Mouse (Mus musculus): ENCODE data around the gene Ubr2.

The Ubr2 gene

DNA sequence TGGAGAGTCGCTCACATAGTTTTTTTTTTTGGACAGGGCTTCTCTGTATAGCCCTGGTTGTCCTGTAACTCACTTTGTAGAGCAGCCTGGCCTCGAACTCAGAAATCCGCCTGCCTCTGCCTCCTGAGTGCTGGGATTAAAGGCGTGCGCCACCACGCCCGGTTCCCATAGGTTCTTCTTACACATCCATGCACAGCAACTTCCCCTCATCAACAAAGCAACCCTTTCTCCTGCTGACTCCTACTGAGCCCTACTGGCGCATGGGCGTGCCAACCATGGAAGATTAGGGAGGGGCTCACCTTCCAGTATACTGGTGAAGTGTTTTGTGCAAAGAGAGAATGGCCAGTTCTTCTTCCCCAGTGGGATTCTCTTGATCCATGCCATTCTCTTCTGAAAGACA lies 67.9 kb downstream of the Ubr2 start:
- in situ Hi-C loops (cut with MboI; ENCODE audit: unreplicated experiment in 2 of 2), result loop anchor here in 1 of 2 experiments (25.0 kb wide), 1 partner anchor 730 kb away; the partner anchor contains the start of genes Polh and Xpo5

GRCm38 (mm10) chr17:46940461-46940860 lies 69.9 kb downstream of the Ubr2 start:
- in situ Hi-C loops (cut with MboI; ENCODE audit: unreplicated experiment in 2 of 2), result loop anchor here in 1 of 2 experiments (25.0 kb wide), 1 partner anchor 728 kb away; the partner anchor contains the start of genes Polh and Xpo5

DNA sequence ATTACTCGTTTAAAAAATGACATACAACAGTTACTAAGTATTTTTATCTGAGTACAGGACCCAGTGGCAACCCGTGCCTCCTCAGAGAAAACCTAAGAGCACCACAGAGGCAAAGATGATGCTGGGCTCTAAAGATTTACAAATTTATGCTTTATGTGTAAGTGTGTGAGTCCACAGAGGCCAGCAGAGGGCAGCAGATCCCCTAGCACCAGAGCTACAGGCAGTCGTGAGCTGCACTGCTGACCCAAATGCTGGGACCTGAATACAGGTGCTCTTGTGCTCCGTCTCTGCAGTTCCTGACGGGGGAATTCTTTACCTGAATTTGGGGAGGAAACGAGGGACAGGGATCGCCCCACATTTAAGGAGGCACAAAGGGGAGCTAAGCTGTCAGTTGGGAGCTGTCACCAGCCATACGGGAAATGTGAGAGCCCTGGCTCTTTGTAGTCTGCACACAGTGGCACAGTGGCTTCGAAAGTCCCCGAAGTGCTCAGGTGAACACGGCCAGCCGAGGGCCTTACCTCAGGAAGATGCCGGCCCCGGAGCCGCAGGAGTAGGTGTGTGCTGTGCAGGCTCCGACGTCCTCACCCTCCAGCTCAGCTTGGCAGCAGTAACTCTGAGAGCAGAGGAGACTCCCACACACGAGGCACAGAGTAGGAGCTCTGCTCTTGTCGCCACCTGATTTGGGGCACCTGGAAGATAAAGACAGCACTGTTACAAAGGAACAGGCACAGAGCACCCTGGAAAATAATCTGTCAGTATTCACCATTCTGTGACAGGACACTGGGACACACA lies 76.6 kb downstream of the Ubr2 start:
- in situ Hi-C loops (cut with MboI; ENCODE audit: unreplicated experiment in 2 of 2), result loop anchor here (10.0 to 25.0 kb wide), 2 partner anchors 101 to 721 kb away; partner anchors contain the start of genes Polh (in 1 of the 2) and Xpo5 (in 1 of the 2)

DNA sequence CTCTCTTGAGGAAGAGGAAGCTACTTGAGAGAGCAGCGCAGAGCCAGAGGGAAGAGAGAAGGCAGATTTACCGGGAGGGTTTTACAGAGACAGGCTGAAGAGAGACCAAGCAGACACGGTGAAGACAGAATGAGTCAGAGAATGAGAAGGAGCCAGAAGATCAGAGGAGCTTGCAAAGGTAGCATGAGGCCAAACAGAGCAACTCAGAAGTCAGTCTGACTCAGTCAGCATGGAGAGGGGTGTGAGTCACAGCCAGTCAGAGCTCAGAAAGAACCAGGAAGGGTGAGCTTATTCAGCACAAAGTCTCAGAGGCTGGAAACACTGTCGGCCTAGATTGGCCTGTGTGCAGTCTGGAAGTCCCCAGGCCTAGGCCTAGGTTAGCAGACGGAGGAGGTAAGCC lies 77.4 kb downstream of the Ubr2 start:
- in situ Hi-C loops (cut with MboI; ENCODE audit: unreplicated experiment in 2 of 2), result loop anchor here (10.0 to 25.0 kb wide), 2 partner anchors 102 to 721 kb away; partner anchors contain the start of genes Polh (in 1 of the 2) and Xpo5 (in 1 of the 2)

DNA sequence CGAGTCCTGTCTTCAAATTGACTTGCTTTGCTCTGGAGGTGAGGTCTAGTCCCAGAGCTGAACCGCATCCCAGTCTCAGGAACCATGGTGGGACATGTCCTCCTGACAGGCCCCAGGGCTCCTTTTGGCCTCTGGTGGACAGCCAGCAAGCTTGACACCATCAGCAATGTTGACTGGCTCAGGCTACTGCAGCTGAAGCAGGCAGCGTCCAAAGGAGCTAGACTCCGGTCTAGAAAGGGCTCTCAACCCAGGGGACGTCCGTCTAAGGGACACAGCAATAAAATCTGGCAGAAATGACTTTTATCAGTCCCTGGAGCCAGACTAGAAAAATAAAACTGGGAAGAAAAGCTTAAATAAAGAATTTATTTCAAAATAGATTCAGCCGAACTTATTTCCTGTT lies 80.5 kb downstream of the Ubr2 start:
- in situ Hi-C loops (cut with MboI; ENCODE audit: unreplicated experiment in 2 of 2), result loop anchor here (10.0 to 25.0 kb wide), 2 partner anchors 105 to 718 kb away; partner anchors contain the start of genes Polh (in 1 of the 2) and Xpo5 (in 1 of the 2)

GRCm38 (mm10) chr17:46929277-46929676 lies 81.1 kb downstream of the Ubr2 start:
- in situ Hi-C loops (cut with MboI; ENCODE audit: unreplicated experiment in 2 of 2), result loop anchor here in 1 of 2 experiments (25.0 kb wide), 1 partner anchor 717 kb away; the partner anchor contains the start of genes Polh and Xpo5

- in situ Hi-C loops (cut with MboI; ENCODE audit: unreplicated experiment in 2 of 2), result loop anchor here in 1 of 2 experiments (25.0 kb wide), 1 partner anchor 715 kb away; the partner anchor contains the start of genes Polh and Xpo5
Measured at GRCm38 (mm10) chr17:46927781-46928180, 82.6 kb downstream of the Ubr2 start.

DNA sequence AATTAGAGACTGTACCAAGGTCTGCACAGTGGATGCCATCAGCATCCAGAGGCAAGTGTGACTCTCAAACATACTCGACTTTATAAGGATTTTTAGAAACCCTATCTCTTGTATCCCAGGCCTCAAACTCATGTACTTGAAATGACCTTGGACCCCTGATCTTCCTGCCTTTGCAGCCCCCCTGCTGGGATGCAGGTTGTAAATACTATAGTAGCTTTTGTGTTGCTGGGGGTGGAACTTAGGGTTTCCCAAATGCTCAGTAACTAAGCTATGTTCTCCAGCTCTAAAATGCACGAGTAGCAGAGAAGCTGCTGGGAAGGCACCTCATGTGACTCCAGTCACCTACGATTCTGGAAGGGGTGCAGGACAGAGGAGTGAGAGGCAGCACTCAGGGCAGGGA lies 83.4 kb downstream of the Ubr2 start:
- in situ Hi-C loops (cut with MboI; ENCODE audit: unreplicated experiment in 2 of 2), result loop anchor here in 1 of 2 experiments (25.0 kb wide), 1 partner anchor 715 kb away; the partner anchor contains the start of genes Polh and Xpo5

- in situ Hi-C loops (cut with MboI; ENCODE audit: unreplicated experiment in 2 of 2), result loop anchor here in 1 of 2 experiments (25.0 kb wide), 1 partner anchor 714 kb away; the partner anchor contains the start of genes Polh and Xpo5
Measured at GRCm38 (mm10) chr17:46926192-46926591, 84.2 kb downstream of the Ubr2 start.

DNA sequence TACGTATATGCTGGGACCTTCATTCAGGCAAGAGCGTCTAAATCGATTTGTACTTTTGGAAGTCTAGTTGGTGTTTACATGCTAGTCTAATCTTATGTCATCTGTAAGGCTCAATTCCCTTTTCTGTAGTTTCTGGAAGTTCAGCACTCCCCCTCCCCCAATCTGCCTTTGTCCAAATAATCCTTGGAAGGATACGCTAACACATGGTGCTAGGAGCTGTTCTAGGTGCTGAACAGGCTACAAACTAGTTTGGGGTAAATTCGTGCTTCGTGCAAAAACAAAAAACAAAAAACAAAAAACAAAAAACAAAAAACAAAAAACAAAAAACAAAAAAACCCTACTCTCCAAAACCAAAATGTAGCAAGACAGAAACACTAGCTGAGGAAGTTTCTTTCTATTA lies 89.5 kb downstream of the Ubr2 start:
- in situ Hi-C loops (cut with MboI; ENCODE audit: unreplicated experiment in 2 of 2), result loop anchor here in 1 of 2 experiments (25.0 kb wide), 1 partner anchor 1184 kb away; the partner anchor contains the start of gene 1600014C23Rik

GRCm38 (mm10) chr17:46918951-46919350 lies 91.4 kb downstream of the Ubr2 start:
- in situ Hi-C loops (cut with MboI; ENCODE audit: unreplicated experiment in 2 of 2), result loop anchor here in 1 of 2 experiments (25.0 kb wide), 1 partner anchor 1182 kb away; the partner anchor contains the start of gene 1600014C23Rik

- in situ Hi-C loops (cut with MboI; ENCODE audit: unreplicated experiment in 2 of 2), result loop anchor here in 1 of 2 experiments (25.0 kb wide), 1 partner anchor 1178 kb away; the partner anchor contains the start of gene 1600014C23Rik
Measured at GRCm38 (mm10) chr17:46915129-46915528, 95.2 kb downstream of the Ubr2 start.

- in situ Hi-C loops (cut with MboI; ENCODE audit: unreplicated experiment in 2 of 2), result loop anchor here in 1 of 2 experiments (25.0 kb wide), 1 partner anchor 1175 kb away; the partner anchor contains the start of gene 1600014C23Rik
Measured at GRCm38 (mm10) chr17:46912331-46912730, 98.0 kb downstream of the Ubr2 start.

DNA sequence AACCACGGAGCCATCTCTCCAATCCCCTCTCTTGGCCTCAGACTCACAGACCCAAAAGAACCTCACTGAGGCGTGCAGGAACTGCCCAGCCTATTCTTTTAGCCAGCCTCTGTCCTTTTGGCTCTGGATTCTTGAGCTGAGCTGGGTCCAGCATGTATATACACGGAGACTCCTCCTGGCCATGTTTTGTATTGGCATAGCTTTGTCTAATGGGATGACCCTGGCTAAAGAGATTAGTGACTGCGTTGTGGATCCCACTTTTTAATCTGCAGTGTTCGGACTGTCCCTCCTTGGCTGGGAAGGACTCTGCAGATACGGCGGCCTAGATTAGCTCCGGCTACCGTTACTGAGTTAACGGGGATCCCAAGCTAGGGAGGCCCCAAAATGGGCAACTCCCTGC lies 100.2 kb downstream of the Ubr2 start, which contains the start of gene Prph2:
Gene Prph2 (plus strand): TSS at position 274 of the 400 bp plus-strand sequence.
- in situ Hi-C loops (cut with MboI; ENCODE audit: unreplicated experiment in 2 of 2), result loop anchor here in 1 of 2 experiments (25.0 kb wide), 1 partner anchor 1173 kb away; the partner anchor contains the start of gene 1600014C23Rik

- in situ Hi-C loops (cut with MboI; ENCODE audit: unreplicated experiment in 2 of 2), result loop anchor here in 1 of 2 experiments (25.0 kb wide), 1 partner anchor 1167 kb away; the partner anchor contains the start of gene 1600014C23Rik
Measured at GRCm38 (mm10) chr17:46903876-46904490, 106.4 kb downstream of the Ubr2 start.

- in situ Hi-C loops (cut with MboI; ENCODE audit: unreplicated experiment in 2 of 2), result loop anchor here in 1 of 2 experiments (25.0 kb wide), 1 partner anchor 1164 kb away; the partner anchor contains the start of gene 1600014C23Rik
Measured at GRCm38 (mm10) chr17:46900941-46901340, 109.4 kb downstream of the Ubr2 start.

DNA sequence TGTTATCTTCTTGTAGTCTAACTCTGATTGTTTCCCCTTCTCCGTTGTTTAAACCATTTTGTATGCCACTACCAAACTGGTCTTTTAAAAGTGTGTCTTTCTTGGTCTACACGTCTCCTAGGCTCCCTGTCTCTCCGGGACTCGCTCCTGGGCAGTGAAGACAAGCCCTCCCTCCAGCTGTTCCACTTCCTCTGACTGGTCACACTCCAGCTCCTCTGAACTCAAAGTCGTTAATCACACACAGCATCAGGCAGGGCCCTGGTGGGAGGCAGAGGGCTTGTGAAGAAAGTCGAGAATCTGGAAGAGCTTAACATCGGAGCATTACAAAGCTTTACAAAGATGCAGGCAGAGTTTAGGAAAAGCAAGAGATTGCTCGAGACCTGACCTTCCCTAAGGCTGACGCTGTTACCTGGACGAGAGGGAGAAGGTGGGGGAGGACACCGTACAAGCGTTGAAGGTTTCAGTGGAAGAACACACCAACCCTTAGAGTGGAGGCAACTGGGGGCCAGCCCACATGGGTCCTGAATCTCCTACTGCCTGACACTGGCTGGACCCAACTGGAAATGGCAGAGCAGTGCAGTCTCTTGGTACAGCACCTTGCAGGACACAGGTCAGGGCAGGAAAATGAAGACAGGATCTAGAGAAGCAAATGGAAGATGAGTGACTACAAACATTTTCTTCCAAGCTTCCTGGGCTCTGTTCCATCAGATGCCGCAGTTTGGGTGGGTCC lies 113.0 kb downstream of the Ubr2 start:
- in situ Hi-C loops (cut with MboI; ENCODE audit: unreplicated experiment in 2 of 2), result no loop called here

DNA sequence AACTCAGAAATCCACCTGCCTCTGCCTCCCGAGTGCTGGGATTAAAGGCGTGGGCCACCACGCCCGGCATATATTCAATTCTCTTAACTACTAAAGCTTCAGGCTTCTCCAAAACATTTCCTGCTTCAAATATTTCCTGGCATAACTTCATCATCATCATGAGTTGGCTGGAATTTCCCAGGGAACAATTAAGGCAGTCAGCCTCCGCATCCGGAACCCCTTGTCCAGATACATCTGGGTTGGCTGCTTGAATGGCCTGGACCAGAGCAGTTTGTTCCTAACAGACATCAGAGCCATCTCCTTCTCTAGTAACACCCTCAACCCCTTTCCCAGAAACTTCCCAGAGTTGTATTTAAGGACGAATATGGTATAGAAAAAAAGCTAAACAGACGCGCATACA lies 114.9 kb downstream of the Ubr2 start:
- in situ Hi-C loops (cut with MboI; ENCODE audit: unreplicated experiment in 2 of 2), result no loop called here

- in situ Hi-C loops (cut with MboI; ENCODE audit: unreplicated experiment in 2 of 2), result no loop called here
Measured at GRCm38 (mm10) chr17:46890843-46891594, 119.3 kb downstream of the Ubr2 start.
